Mouse (Mus musculus): ENCODE data around the gene Ptprk.

Gene Ptprk

GRCm38 (mm10) chr10:28112826-28113589 lies 38.4 kb downstream of the Ptprk start:
- no peak for DNase-seq (ENCODE audit: low read depth)

DNA sequence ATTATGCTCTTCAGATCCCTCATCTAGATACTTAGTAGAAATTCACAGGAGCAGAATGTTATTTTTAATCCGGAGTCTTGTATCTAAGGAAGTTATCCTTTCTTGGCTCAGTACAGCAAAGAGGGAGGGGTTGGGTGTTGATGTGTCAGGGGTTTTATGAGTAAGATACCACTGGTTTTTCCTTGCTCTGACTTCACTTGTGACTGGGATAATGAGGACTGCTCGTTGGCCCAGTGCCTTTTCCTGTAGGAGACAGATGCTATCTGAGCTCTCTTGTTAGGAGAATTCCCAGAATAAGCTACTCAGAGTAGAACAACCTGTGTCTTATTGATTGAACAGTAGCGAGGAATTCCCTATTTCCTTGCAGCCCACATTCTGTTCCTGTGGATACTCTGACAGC lies 39.3 kb downstream of the Ptprk start:
- no peak for DNase-seq (ENCODE audit: low read depth)

DNA sequence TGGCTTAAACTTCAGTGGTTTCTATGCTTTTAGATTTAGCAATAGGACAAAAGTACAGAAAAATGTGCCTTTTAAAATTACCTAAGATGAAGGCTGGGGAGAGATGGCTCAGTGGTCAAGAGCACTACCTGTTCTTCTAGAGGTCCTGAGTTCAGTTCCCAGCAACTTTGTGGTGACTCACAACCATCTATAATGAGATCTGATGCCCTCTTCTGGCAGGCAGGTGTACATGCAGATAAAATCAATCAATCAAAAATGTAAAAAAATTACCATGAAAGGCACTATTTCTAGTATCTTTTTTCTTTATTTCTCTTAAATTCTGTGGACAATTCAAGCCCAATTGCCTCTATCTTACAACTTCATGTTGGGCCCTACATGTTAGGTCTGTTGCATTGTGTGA lies 42.4 kb downstream of the Ptprk start:
- DNase-seq (ENCODE audit: low read depth): peak; percentile 17

DNA sequence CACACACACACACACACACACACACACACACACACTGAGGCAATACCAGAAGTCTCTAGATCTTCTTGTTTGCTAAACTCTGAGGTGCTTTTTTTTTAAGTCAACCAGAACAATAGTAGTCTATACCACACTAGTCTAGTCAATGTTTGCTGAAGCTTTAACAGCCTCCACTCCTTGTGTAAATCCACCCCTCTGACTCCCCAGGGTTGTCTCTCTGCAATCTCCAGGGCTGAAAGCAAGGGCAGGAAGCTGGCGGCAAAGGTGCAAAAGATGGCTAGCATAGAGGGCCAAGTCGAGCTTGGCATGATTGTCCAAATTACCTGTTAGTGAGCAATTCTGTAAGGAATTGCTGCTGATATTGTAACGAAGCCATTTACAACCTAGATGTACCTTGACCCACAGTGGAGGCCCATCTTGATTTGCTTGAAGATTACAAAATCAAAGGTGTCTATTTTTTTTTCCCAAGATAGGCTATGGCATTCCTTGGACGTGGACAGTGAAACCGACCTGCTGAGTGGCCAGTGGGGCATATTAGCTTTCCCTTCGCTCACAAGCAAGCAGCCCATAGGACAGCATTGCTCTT lies 44.3 kb downstream of the Ptprk start:
- DNase-seq (ENCODE audit: low read depth): no peak

GRCm38 (mm10) chr10:28123881-28124280 lies 49.3 kb downstream of the Ptprk start:
- DNase-seq (ENCODE audit: low read depth): no peak

GRCm38 (mm10) chr10:28128011-28128410 lies 53.4 kb downstream of the Ptprk start:
- no peak for DNase-seq (ENCODE audit: low read depth)

DNA sequence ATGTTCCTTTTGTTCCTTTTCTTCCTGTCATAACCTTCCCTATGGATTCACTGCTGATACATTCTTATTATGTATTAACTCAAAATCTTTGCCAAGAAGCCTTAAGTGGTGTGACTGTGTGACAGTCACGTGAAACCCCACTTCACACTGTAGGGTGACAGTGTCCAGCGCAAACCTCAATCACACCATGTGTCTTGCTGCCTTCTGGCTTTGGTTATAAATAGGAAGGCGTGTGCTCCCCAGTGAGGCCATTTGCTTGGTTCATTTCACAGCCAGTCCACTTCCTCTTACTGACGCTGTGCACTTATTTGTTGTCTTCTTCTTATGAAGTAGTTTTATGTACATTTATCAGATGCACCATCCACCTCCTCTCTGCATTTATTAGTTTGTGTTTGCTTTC lies 53.8 kb downstream of the Ptprk start:
- no peak for DNase-seq (ENCODE audit: low read depth)

GRCm38 (mm10) chr10:28130422-28130821 lies 55.8 kb downstream of the Ptprk start:
- no peak for DNase-seq (ENCODE audit: low read depth)

DNA sequence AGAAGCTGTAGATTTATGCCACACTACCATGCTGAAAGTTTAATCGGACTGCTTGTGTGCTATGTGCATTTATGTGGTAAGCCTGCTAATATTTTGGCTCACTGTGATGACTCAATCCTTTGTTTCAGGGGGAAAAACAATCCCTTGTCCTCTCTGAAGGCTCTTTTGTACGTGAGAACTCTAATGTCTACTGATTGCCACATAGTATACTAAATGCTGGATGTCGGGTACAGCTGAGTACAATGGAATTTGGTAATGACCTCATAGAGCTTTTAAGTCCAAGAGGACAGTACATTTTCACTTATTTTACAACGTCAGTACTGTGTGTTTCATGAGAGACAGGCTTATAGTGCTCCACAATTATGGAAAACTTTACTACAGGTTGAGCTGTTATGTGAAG lies 59.1 kb downstream of the Ptprk start:
- no peak for DNase-seq (ENCODE audit: low read depth)

DNA sequence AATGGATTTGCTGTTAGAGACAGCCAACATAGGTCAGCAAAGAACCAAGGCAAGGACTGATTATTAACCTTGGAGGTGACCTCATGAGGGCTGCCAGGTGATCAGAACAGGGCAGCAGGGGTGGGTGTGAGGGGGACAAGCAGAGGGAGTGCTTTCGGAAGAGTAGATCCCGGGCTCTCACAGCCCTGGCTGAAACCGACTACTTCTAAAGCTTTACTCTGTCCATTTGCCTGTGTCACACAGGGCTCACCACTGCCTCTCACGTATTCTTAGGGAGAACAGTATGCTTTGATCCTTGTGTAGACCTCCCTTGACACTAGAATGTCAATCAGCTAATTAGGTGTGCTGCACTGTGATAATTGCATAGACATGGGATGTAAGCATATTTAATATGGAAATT lies 63.8 kb downstream of the Ptprk start:
- no peak for DNase-seq (ENCODE audit: low read depth)

DNA sequence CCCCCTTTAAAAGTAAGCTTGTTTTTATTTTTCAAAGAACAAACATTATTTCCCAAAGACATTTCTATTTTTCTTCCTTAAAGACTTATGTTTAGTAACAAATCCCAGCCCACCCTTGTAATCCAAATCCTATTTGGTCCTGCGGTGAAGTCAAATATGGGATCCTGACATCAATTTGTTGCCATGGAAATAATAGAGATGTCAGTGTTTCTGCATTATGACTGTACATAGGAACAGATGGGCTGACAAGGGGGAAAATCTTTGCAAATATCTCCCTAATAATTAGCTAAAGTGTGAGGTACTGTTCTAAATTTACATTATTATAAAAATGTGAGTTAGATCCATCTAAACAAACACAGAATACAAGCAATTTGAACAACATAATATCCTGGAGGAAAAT lies 69.8 kb downstream of the Ptprk start:
- no peak for DNase-seq (ENCODE audit: low read depth)

DNA sequence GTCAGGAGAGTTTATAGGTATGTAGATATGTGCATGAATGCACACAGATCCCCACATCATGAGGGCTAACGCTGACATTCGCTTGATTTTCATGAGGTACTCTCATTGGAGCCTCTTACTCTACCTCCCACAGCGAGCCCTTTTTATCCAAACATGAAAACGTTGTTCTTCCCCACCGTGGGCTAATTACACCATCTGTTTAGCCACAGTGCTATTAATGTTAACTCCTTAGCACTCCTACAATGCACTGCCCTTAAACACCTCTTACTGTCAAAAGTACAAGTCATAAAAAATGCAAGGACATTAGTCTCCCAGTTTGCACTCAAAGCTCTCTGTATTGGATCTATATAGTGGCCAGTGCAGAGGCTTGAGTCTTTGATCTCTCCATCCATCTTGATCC lies 70.7 kb downstream of the Ptprk start:
- DNase-seq (ENCODE audit: low read depth): no peak

DNA sequence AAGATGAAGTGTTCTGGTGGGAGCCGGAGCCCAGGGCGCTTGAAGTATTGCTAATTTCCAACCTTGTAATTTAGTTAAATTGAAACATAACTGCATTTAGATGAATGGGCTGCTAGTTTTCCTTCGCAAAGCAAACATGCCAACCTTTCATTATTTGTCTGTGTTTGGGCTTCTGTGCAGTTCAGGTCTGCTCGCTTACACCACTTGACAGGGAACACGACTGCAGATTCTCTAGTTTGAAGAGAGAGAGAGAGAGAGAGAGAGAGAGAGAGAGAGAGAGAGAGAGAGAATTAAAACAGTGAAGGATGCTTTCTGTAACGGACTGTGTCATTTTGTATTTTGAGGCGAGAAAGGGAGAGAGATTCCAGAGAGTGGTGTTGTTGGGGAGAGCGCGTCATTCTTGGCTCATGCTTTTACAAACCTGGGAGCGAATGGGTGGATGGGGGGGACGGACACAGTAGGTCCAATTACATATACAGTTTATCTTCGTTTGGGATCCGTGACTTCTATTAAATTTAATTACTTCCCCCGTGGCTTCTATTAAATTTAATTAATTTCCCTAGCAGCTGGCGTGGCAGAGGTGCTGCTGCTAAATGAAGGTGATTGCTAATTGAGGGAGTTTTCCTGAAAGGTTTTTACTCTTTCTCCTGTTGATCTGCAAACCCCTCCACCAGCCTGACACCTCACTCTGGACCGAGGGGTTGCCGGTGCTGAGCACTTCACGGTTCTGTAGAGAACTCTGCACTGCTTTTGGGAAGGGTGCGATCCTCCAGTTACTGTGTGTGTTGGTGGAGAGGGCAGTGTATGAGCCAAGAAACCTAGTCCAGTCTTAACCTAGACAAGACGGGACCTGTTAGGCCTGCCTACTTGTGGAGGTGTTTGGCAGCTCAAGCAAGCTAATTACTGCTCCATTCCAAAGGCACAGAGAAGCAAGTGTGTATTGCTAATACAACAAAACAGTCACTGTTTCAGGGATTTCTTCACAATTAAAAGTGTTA lies 81.4 kb downstream of the Ptprk start:
- no peak for DNase-seq (ENCODE audit: low read depth)

DNA sequence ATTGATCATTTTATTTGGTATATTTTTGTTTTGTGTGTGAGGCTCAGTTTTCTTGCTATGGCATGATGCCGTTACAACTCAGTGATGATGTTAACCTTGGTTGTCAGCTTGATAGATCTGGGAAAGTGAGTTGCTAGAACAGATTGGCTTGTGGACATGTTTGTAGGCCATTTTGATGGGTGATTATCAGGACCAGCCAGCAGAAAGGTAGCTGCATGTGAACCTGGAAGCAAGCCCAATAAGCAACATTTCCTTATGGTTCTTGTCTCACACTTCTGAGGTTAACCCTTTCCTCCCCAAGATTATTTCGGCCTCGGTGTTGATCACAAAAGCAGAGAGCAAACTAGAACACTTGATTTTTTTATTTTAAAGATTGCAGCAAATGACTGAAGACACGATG lies 85.1 kb downstream of the Ptprk start:
- DNase-seq (ENCODE audit: low read depth): no peak

- no peak for DNase-seq (ENCODE audit: low read depth)
Observed at GRCm38 (mm10) chr10:28161306-28161705, 86.7 kb downstream of the Ptprk start.

DNA sequence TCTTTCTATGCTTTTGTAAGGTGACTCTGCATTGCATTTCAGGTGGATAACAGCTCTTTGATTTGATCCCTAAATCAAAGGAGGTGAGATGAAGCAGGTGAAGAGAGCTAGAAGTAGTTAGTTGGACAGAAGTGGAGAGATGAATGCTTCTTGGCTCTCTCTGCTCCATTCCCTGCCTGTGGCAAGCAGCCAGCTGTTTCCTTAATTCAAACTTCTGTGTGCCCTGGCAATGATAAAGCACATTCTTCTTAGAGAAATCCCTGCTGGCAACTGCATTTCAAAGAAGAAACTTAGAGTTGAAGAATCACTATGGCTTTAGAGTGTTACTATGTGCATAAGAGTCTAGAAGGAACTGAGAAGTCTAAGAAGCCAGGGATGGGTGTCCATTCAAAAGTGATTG lies 89.6 kb downstream of the Ptprk start:
- no peak for DNase-seq (ENCODE audit: low read depth)

- no peak for DNase-seq (ENCODE audit: low read depth)
Observed at GRCm38 (mm10) chr10:28164746-28165145, 90.1 kb downstream of the Ptprk start.

DNA sequence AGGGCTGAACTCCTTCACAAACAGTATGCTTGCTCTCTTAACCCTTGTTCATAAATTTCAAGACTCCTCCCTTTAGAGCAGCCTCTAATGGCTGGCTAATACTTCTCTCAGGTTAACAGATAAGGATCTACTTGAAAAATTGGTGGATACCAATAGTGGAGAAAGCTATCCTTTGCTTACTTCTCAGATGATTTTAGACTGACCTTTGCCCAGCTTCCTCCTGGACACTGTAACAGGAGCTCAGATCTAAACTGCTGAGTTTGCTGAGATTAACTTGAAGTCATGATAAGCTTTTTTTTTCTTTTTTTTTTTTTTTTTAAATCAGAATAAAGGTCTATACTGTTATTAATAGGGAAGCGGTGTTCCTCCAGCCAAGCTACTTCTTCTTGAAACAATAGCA lies 92.0 kb downstream of the Ptprk start:
- no peak for DNase-seq (ENCODE audit: low read depth)

GRCm38 (mm10) chr10:28167097-28167496 lies 92.5 kb downstream of the Ptprk start:
- no peak for DNase-seq (ENCODE audit: low read depth)

- peak; percentile 26 for DNase-seq (ENCODE audit: low read depth)
Observed at GRCm38 (mm10) chr10:28171196-28171595, 96.6 kb downstream of the Ptprk start.

DNA sequence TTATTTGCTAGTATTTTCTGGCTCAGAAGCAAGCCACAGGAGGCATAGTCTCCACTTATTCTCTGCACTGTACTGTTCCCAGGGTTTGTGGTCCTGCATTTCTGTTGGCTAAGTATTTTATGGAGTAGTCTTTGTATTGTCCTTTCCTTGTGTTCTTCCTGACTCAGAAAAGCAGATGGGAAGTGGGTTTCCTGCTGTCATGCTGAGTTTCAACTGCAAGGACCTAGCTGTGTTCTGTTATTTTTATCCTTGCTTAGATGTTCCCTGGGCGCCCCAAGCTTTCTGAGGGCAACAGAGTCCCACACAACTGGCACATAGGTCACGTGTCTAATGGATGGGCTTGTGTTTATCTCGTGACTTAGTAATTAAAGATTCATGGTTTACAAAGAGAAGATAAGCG lies 104.3 kb downstream of the Ptprk start:
- DNase-seq (ENCODE audit: low read depth): no peak

GRCm38 (mm10) chr10:28182081-28182480 lies 107.5 kb downstream of the Ptprk start:
- no peak for DNase-seq (ENCODE audit: low read depth)

GRCm38 (mm10) chr10:28184675-28185074 lies 110.1 kb downstream of the Ptprk start:
- no peak for DNase-seq (ENCODE audit: low read depth)

Measured in 416B (cell line).